Comparison of ENCODE assay signal across 10 mouse cellular contexts in genomic region chr11:85615421-85615820, GRCm38 (mm10).
DNase-seq lines count a peak whose midpoint lies in the region; ATAC-seq and TF ChIP-seq lines count a peak whose summit lies in the region.
"Had no signal": no experiment of that assay in that cellular context is flagged by ENCODE, and none has a peak within 500 bp of the region (broad histone marks: within the 10 kb centered on the region; RNA-seq: fewer than 3 reads in every experiment).

No protein-coding gene starts in this region.

- H3K9me3 ChIP-seq in embryonic facial prominence, embryonic 11.5 days (replicated peaks; ENCODE audit: control insufficient read depth, low read length) = no peaks in the 10 kb centered on the region
- H3K9me3 ChIP-seq in hindbrain, postnatal 0 days (ENCODE audit: low read length) = no peaks in the 10 kb centered on the region
- H3K9me3 ChIP-seq: liver, embryonic 15.5 days had no signal

- H3K36me3 ChIP-seq in embryonic facial prominence, embryonic 11.5 days (replicated peaks; ENCODE audit: control insufficient read depth, insufficient read depth, low read depth, low read length) = no peaks in the 10 kb centered on the region
- no peaks in the 10 kb centered on the region for H3K36me3 ChIP-seq in hindbrain, postnatal 0 days (ENCODE audit: insufficient read depth, low read length)
- H3K36me3 ChIP-seq: liver, embryonic 15.5 days had no signal

- ATAC-seq in embryonic facial prominence, embryonic 11.5 days (replicated peaks; ENCODE audit: insufficient number of reproducible peaks, low FRiP score, low TSS enrichment, low read depth) = no peak
- ATAC-seq in activated CD4-positive, CD25-positive, alpha-beta regulatory T cell, adult 4 months = no peak
- no peak for ATAC-seq in hindbrain, postnatal 0 days

- no peak overlapping the region for H3K4me2 ChIP-seq in embryonic facial prominence, embryonic 11.5 days (ENCODE audit: low read depth, low read length)
- H3K4me2 ChIP-seq in hindbrain, postnatal 0 days (ENCODE audit: low read depth, low read length) = no peak overlapping the region
- H3K4me2 ChIP-seq: liver, embryonic 15.5 days had no signal

- no peak for TF ChIP-seq CTCF in hindbrain, postnatal 0 days (IDR thresholded peaks at IDR 0.05; ENCODE audit: low read depth)

- no peak overlapping the region for H3K9ac ChIP-seq in embryonic facial prominence, embryonic 11.5 days (replicated peaks; ENCODE audit: low read length)
- H3K9ac ChIP-seq in hindbrain, postnatal 0 days (replicated peaks; ENCODE audit: low read length) = no peak overlapping the region
- H3K9ac ChIP-seq: liver, embryonic 15.5 days had no signal

- WGBS in embryonic facial prominence, embryonic 11.5 days = 32% methylated on average over 7 of the region's 7 CpGs
- WGBS in hindbrain, postnatal 0 days = 61% methylated on average over 7 of the region's 7 CpGs

- no peak overlapping the region for H3K4me3 ChIP-seq in embryonic facial prominence, embryonic 11.5 days (ENCODE audit: low read depth, low read length)
- no peak overlapping the region for H3K4me3 ChIP-seq in hindbrain, postnatal 0 days (ENCODE audit: low read length)
- H3K4me3 ChIP-seq: liver, embryonic 15.5 days had no signal

- peak; percentile 65 for DNase-seq in adrenal gland, adult 2 months
- peak; percentile 68 for DNase-seq in embryonic facial prominence, embryonic 11.5 days (ENCODE audit: low spot score)
- peak; percentile 52 to 59 for DNase-seq in heart, postnatal 10 days
- DNase-seq in kidney, postnatal 25 days = peak; percentile 67 to 85
- DNase-seq in T-cell, adult 2 months (ENCODE audit: low spot score) = no peak
- no peak for DNase-seq in cerebellum, adult 11 months
- no peak for DNase-seq in hindbrain, postnatal 0 days (ENCODE audit: low spot score)
- DNase-seq: thymus, postnatal 25 days had no signal

- intact Hi-C loops in heart, postnatal 10 days (cut with DNase I) = loop anchor here (5.0 kb wide), 1 partner anchor 93 kb away; no protein-coding TSS in a partner anchor

- 0 out of 2 replicates have a peak overlapping the region, but pooled peaks have one; percentile 7 for H3K27ac ChIP-seq in embryonic facial prominence, embryonic 11.5 days (replicated peaks; ENCODE audit: low read depth, low read length)
- no peak overlapping the region for H3K27ac ChIP-seq in hindbrain, postnatal 0 days
- H3K27ac ChIP-seq: liver, embryonic 15.5 days had no signal

- no peaks in the 10 kb centered on the region for H3K27me3 ChIP-seq in embryonic facial prominence, embryonic 11.5 days (ENCODE audit: control insufficient read depth, insufficient read depth, low read length)
- H3K27me3 ChIP-seq in hindbrain, postnatal 0 days (ENCODE audit: insufficient read depth, low read length) = no peaks in the 10 kb centered on the region

- H3K4me1 ChIP-seq in embryonic facial prominence, embryonic 11.5 days (ENCODE audit: control insufficient read depth, insufficient read depth, low read length) = peaks cover 3% of the 10 kb centered on the region
- H3K4me1 ChIP-seq in hindbrain, postnatal 0 days (ENCODE audit: insufficient read depth, low read length) = no peaks in the 10 kb centered on the region
- H3K4me1 ChIP-seq: liver, embryonic 15.5 days had no signal

Comparison
In these comparisons a context has a peak if more than half of its experiments do, and no peak if none do; other contexts are left out.
1. DNase-seq: peak in adrenal gland, adult 2 months (single experiment), embryonic facial prominence, embryonic 11.5 days (single experiment), heart, postnatal 10 days (2 of 2) and kidney, postnatal 25 days (2 of 2); none in T-cell, adult 2 months (single experiment), cerebellum, adult 11 months (single experiment) and hindbrain, postnatal 0 days (single experiment).